27 mouse cellular contexts compared by ENCODE assay signal in genomic region chr4:57651547-57651946, GRCm38 (mm10).
DNase-seq lines count a peak whose midpoint lies in the region; ATAC-seq and TF ChIP-seq lines count a peak whose summit lies in the region.
"Had no signal": no experiment of that assay in that cellular context is flagged by ENCODE, and none has a peak within 500 bp of the region (broad histone marks: within the 10 kb centered on the region; RNA-seq: fewer than 3 reads in every experiment).

No protein-coding gene starts in this region.

- peaks cover 34% of the 10 kb centered on the region for H3K36me3 ChIP-seq in embryonic facial prominence, embryonic 14.5 days (ENCODE audit: control insufficient read depth, insufficient read depth, low read length)
- H3K36me3 ChIP-seq in embryonic facial prominence, embryonic 10.5 days (replicated peaks): peaks cover 17% of the 10 kb centered on the region
- H3K36me3 ChIP-seq in heart, embryonic 12.5 days: peaks cover 84% of the 10 kb centered on the region
- H3K36me3 ChIP-seq: forebrain, embryonic 12.5 days; hindbrain, embryonic 10.5 days had no signal

- H3K27me3 ChIP-seq in embryonic facial prominence, embryonic 14.5 days (replicated peaks; ENCODE audit: control insufficient read depth, insufficient read depth, low read length): no peaks in the 10 kb centered on the region
- no peaks in the 10 kb centered on the region for H3K27me3 ChIP-seq in embryonic facial prominence, embryonic 10.5 days (replicated peaks; ENCODE audit: low read depth, poor library complexity, severe bottlenecking)
- no peaks in the 10 kb centered on the region for H3K27me3 ChIP-seq in heart, embryonic 12.5 days (replicated peaks)
- H3K27me3 ChIP-seq: embryonic facial prominence, embryonic 13.5 days; forebrain, embryonic 12.5 days; heart, embryonic 15.5 days; hindbrain, embryonic 13.5 days; intestine, embryonic 15.5 days had no signal

- H3K4me1 ChIP-seq in embryonic facial prominence, embryonic 14.5 days (ENCODE audit: control insufficient read depth, insufficient read depth, low read length): no peaks in the 10 kb centered on the region
- no peaks in the 10 kb centered on the region for H3K4me1 ChIP-seq in embryonic facial prominence, embryonic 10.5 days
- peaks cover 15% of the 10 kb centered on the region for H3K4me1 ChIP-seq in embryonic fibroblast, embryonic 13.5 days (ENCODE audit: control insufficient read depth, insufficient read depth, low read length)
- peaks cover 5% of the 10 kb centered on the region; the same call in 1 of the 2 replicates for H3K4me1 ChIP-seq in heart, embryonic 12.5 days (replicated peaks)
- H3K4me1 ChIP-seq: embryonic facial prominence, embryonic 13.5 days; forebrain, embryonic 12.5 days; heart, embryonic 15.5 days; hindbrain, embryonic 10.5 days; hindbrain, embryonic 13.5 days; intestine, embryonic 15.5 days had no signal

- no peak for ATAC-seq in embryonic facial prominence, embryonic 14.5 days (ENCODE audit: low read depth)
- ATAC-seq in heart, embryonic 12.5 days (ENCODE audit: insufficient number of reproducible peaks, low FRiP score): no peak
- ATAC-seq: CD4-positive, CD25-positive, alpha-beta regulatory T cell, adult 4 months; forebrain, embryonic 16.5 days; hindbrain, embryonic 16.5 days; intestine, embryonic 15.5 days had no signal

- no peak overlapping the region for H3K27ac ChIP-seq in embryonic facial prominence, embryonic 14.5 days (replicated peaks; ENCODE audit: low read depth, low read length)
- H3K27ac ChIP-seq in embryonic facial prominence, embryonic 10.5 days (replicated peaks): no peak overlapping the region
- peak overlapping the region; percentile 35; the same call in 1 of the 2 replicates for H3K27ac ChIP-seq in gastrocnemius, adult 2 months
- H3K27ac ChIP-seq in embryonic fibroblast, embryonic 13.5 days (ENCODE audit: insufficient read depth, low read length): peak overlapping the region; percentile 59
- no peak overlapping the region for H3K27ac ChIP-seq in heart, embryonic 12.5 days (ENCODE audit: poor library complexity, severe bottlenecking)
- H3K27ac ChIP-seq: embryonic facial prominence, embryonic 13.5 days; forebrain, embryonic 12.5 days; heart, embryonic 15.5 days; hindbrain, embryonic 10.5 days; hindbrain, embryonic 13.5 days; intestine, embryonic 15.5 days had no signal

- intact Hi-C loops in gastrocnemius, adult 2 months (cut with DNase I): no loop called here

- H3K4me2 ChIP-seq in embryonic facial prominence, embryonic 14.5 days (ENCODE audit: low read depth, low read length): no peak overlapping the region
- H3K4me2 ChIP-seq in heart, embryonic 12.5 days: no peak overlapping the region
- H3K4me2 ChIP-seq: embryonic facial prominence, embryonic 13.5 days; forebrain, embryonic 12.5 days; heart, embryonic 11.5 days; heart, embryonic 15.5 days; hindbrain, embryonic 13.5 days; intestine, embryonic 15.5 days had no signal

- H3K9ac ChIP-seq in embryonic facial prominence, embryonic 14.5 days (ENCODE audit: low read depth, low read length): no peak overlapping the region
- H3K9ac ChIP-seq in heart, embryonic 12.5 days: no peak overlapping the region
- H3K9ac ChIP-seq: embryonic facial prominence, embryonic 13.5 days; forebrain, embryonic 12.5 days; heart, embryonic 15.5 days; hindbrain, embryonic 13.5 days; intestine, embryonic 15.5 days had no signal

- no peak for TF ChIP-seq POLR2A in embryonic fibroblast, embryonic 13.5 days (IDR thresholded peaks at IDR 0.05; ENCODE audit: low read depth, low read length)

- 83% methylated on average over 8 of the region's 8 CpGs for WGBS in embryonic facial prominence, embryonic 14.5 days
- WGBS in embryonic facial prominence, embryonic 10.5 days: 88% methylated on average over 8 of the region's 8 CpGs
- 80% methylated on average over 8 of the region's 8 CpGs for WGBS in heart, embryonic 12.5 days

- peak; percentile 44 for DNase-seq in embryonic facial prominence, embryonic 14.5 days (ENCODE audit: low spot score)
- no peak for DNase-seq in embryonic facial prominence, embryonic 10.5 days (ENCODE audit: low spot score)
- no peak for DNase-seq in gastrocnemius, adult 2 months
- no peak for DNase-seq in gastrocnemius, adult 18-20 months (ENCODE audit: low spot score)
- DNase-seq in 3T3-L1 (ENCODE audit: low read depth, low spot score): peak; percentile 15
- DNase-seq in urinary bladder, postnatal 25 days (ENCODE audit: low spot score): no peak
- DNase-seq: B cell, adult 2 months; cerebellum, adult 11-12 months; cerebellum, adult 9-10 months; cerebellum, postnatal 25 days; gastrocnemius, postnatal 14 days; heart, adult 11 months; heart, postnatal 10 days; heart, postnatal 36 days; kidney, adult 18-20 months had no signal

- no peak overlapping the region for H3K4me3 ChIP-seq in embryonic facial prominence, embryonic 14.5 days (ENCODE audit: low read depth, low read length)
- no peak overlapping the region for H3K4me3 ChIP-seq in embryonic facial prominence, embryonic 10.5 days
- H3K4me3 ChIP-seq in gastrocnemius, adult 2 months: no peak overlapping the region
- H3K4me3 ChIP-seq in embryonic fibroblast, embryonic 13.5 days (ENCODE audit: insufficient read depth, low read length): no peak overlapping the region
- H3K4me3 ChIP-seq in heart, embryonic 12.5 days: no peak overlapping the region
- H3K4me3 ChIP-seq: embryonic facial prominence, embryonic 13.5 days; forebrain, embryonic 12.5 days; heart, embryonic 15.5 days; hindbrain, embryonic 10.5 days; hindbrain, embryonic 13.5 days; intestine, embryonic 15.5 days had no signal

- H3K9me3 ChIP-seq in embryonic facial prominence, embryonic 14.5 days (ENCODE audit: control insufficient read depth, low read length): 0 out of 2 replicates have a peak, but pooled peaks cover 3% of the 10 kb centered on the region
- H3K9me3 ChIP-seq in embryonic facial prominence, embryonic 10.5 days: no peaks in the 10 kb centered on the region
- H3K9me3 ChIP-seq in heart, embryonic 12.5 days (replicated peaks): no peaks in the 10 kb centered on the region
- H3K9me3 ChIP-seq: forebrain, embryonic 12.5 days; heart, embryonic 15.5 days; hindbrain, embryonic 10.5 days; hindbrain, embryonic 13.5 days; intestine, embryonic 15.5 days had no signal

- no peak for TF ChIP-seq CTCF in gastrocnemius, adult 2 months (IDR thresholded peaks at IDR 0.05)
- TF ChIP-seq CTCF in embryonic fibroblast, embryonic 13.5 days (IDR thresholded peaks at IDR 0.05; ENCODE audit: borderline replicate concordance, insufficient read depth, low read length): no peak

Comparison
In these comparisons a context has a peak if more than half of its experiments do, and no peak if none do; other contexts are left out.
1. DNase-seq: peak in embryonic facial prominence, embryonic 14.5 days (single experiment) and 3T3-L1 (single experiment); none in embryonic facial prominence, embryonic 10.5 days (single experiment), gastrocnemius, adult 2 months (single experiment), gastrocnemius, adult 18-20 months (single experiment) and urinary bladder, postnatal 25 days (single experiment).
2. H3K27ac ChIP-seq: peak in gastrocnemius, adult 2 months (single experiment) and embryonic fibroblast, embryonic 13.5 days (single experiment); none in embryonic facial prominence, embryonic 14.5 days (single experiment), embryonic facial prominence, embryonic 10.5 days (single experiment) and heart, embryonic 12.5 days (single experiment).